Mouse (Mus musculus) hindbrain, postnatal 0 days (tissue): ENCODE data around the gene Prdm16. TPM values are rescaled to one million over a fixed set of nuclear protein-coding genes. Genes with fewer than 3 reads are reported as not detected.

Experiments
- ATAC-seq: fragments of 200-750 bp; cut with Nextera tagmentation; 2 replicates; pipeline ENCODE4 v1.8.0; 2017; ENCODE audit warnings: mild to moderate bottlenecking, moderate TSS enrichment, moderate library complexity
- DNase-seq: peaks from one replicate; pipeline ENCODE4 v3.0.0-alpha.2; 2015; ENCODE audit warnings: low spot score
- H3K27ac ChIP-seq: fragments of 300-500 bp; sonication (generic); 2 replicates; pipeline ENCODE4 v1.5.1; 2014; ENCODE audit warnings: mild to moderate bottlenecking
- H3K27me3 ChIP-seq: fragments of 300-500 bp; sonication (generic); 2 replicates; pipeline ENCODE4 v1.6.1; 2014; ENCODE audit warnings: low read length, mixed read lengths; ENCODE audit not compliant: insufficient read depth
- H3K36me3 ChIP-seq: fragments of 300-500 bp; sonication (generic); 2 replicates; pipeline ENCODE4 v1.6.1; 2014; ENCODE audit warnings: low read length, mixed read lengths; ENCODE audit not compliant: insufficient read depth
- H3K4me1 ChIP-seq: fragments of 300-500 bp; sonication (generic); 2 replicates; pipeline ENCODE4 v1.6.1; 2014; ENCODE audit warnings: antibody characterized with exemption, low read length, mixed read lengths; ENCODE audit not compliant: insufficient read depth
- H3K4me2 ChIP-seq: fragments of 300-500 bp; sonication (generic); 2 replicates; pipeline ENCODE4 v1.6.1; 2014; ENCODE audit warnings: low read depth, mild to moderate bottlenecking, low read length, moderate library complexity, mixed read lengths
- H3K4me3 ChIP-seq: fragments of 300-500 bp; sonication (generic); 2 replicates; pipeline ENCODE4 v1.5.1; 2014; ENCODE audit warnings: low read length
- H3K9ac ChIP-seq: fragments of 300-500 bp; sonication (generic); replicated peaks from 2 replicates; pipeline ENCODE4 v1.6.1; 2014; ENCODE audit warnings: mild to moderate bottlenecking, low read length, moderate library complexity, mixed read lengths
- H3K9me3 ChIP-seq: fragments of 300-500 bp; sonication (generic); 2 replicates; pipeline ENCODE4 v1.6.1; 2016; ENCODE audit warnings: low read length, mixed read lengths
- CTCF ChIP-seq: IDR thresholded peaks from 2 replicates; pipeline ENCODE4 v1.5.1; 2016; ENCODE audit warnings: antibody characterized with exemption, control low read depth, low read depth
- WGBS: fragments of 180-500 bp; shearing (Covaris S2); extraction: QIAGEN DNeasy Blood & Tissue Kit; methylation state at CpG from one replicate; pipeline ENCODE4 v1.1.7; 2014; 5-methylcytosine and 5-hydroxymethylcytosine counted together
- polyA plus RNA-seq: library from polyadenylated mRNA; unstranded; fragments of >200 nt; fragmentation: Nextera tagmentation; extraction: Ambion mirVana; gene quantifications from 2 replicates; pipeline ENCODE4 v1.2.1, GENCODE M21; 2015
- total RNA-seq: library from RNA; depleted of rRNA; stranded (reverse); fragments of >200 nt; gene quantifications from 2 replicates; pipeline ENCODE4 v1.2.3, GENCODE M21; 2014

Prdm16 gene
- total and polyA plus RNA-seq, 2 experiments from 2014 or later, result 5.3 to 10.5 TPM

DNA sequence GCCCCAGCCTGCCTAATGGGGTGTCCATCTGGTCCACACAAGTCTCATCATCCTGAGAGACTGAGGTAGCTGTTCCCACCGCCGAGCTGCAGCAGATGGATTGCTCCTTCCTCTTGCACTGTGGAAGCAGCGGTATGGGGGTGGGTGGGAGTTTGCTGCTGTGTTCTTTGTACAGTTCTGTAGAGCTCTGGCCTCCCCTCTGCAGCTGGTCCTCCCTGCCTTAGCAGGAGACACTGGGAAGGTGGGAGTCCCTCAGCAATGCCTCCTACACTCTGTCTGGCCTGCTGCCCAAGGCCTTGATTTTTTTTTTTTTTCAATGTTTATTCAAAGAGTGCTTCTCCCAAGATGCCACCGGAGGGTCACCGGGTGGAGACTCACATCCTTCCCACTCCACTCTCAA lies 235.3 kb downstream of the Prdm16 start:
- H3K4me2 ChIP-seq, result no peak overlapping the region
- ATAC-seq, result no peak
- H3K4me1 ChIP-seq, result peaks cover 21% of the 10 kb centered on the region
- H3K9me3 ChIP-seq, result no peaks in the 10 kb centered on the region
- H3K27me3 ChIP-seq, result no peaks in the 10 kb centered on the region; the same call in 1 of the 2 replicates
- H3K4me3 ChIP-seq, result no peak overlapping the region
- DNase-seq, result no peak
- WGBS, result 43% methylated on average over 5 of the region's 5 CpGs
- no peak for TF ChIP-seq CTCF
- no peak overlapping the region for H3K9ac ChIP-seq
- H3K27ac ChIP-seq, result no peak overlapping the region
- H3K36me3 ChIP-seq, result no peaks in the 10 kb centered on the region

DNA sequence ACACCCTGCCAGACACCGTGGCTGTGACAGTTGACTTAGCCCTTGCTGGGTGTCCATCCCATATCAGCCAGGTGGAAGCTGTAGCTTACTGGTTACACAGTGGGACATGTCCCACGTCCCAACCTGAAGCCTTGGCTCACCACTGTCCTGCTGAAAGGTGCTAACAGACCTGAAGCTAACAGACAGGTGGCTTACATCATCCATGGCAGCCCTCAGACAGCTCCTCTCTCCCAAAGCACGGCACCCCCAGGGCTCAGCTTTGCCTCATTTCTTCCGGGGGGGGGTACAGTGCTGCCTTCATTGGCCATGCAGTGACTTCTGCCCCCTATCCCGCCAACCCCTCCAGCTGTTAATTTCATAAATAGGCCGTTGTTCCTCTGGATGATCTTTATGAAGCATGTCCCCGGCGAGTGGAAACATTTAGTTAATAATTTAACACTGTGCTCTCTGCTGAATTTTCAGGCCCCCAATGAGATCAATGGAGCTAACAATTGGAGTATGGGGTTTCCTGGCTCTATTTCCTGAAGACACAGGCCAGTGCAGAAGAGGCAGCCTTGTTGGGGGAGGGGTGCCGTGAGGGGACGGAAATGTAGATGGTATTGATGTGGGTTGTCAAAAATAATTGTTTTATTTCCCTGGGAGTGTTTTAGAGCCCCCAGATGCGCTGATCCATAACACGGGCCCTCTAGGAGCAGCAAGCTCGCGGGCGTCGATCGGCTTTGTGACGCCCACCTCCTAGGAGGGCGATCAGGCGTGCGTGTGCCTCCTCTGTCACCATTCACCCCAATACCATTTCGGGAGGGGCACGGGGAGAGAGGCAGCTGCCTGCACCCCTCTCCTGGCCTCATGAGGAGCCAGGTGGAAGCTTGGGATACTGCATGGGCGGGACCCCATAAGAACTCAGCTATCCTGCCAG lies 236.2 kb downstream of the Prdm16 start:
- Histone ChIP-seq H3K4me3 (no peak overlapping the region), H3K36me3 (no peaks in the 10 kb centered on the region), H3K9ac (no peak overlapping the region), H3K4me1 (peaks cover 21% of the 10 kb centered on the region), H3K27me3 (no peaks in the 10 kb centered on the region), H3K9me3 (no peaks in the 10 kb centered on the region), H3K4me2 (no peak overlapping the region), H3K27ac (no peak overlapping the region)
- ATAC-seq (no peak), DNase-seq (no peak)
- 65% methylated on average over 24 of the region's 24 CpGs for WGBS
- TF ChIP-seq CTCF, result no peak

DNA sequence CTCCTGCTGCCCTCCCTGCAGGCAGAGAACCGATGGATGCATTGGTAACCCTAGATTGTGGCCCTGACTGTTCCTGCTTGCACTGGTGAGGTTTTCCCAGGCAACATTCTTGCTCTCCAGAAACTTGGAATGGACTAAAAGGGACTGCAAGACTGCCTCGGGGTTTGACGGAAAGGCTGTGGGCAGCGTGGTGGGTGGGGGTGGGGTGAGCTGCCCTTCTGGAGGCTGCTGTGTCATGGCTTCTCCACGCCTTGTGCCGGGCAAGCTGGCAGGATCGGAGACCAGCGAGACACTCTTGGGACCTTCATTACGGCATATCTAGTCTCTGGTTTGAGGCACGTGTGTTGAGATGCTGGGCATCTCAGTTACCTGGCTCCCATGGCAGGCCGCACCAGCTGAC lies 237.0 kb downstream of the Prdm16 start:
- no peak overlapping the region for H3K4me3 ChIP-seq
- ATAC-seq (no peak), DNase-seq (no peak)
- no peaks in the 10 kb centered on the region for H3K36me3 ChIP-seq
- H3K9ac ChIP-seq, result no peak overlapping the region
- no peaks in the 10 kb centered on the region for H3K9me3 ChIP-seq
- no peaks in the 10 kb centered on the region for H3K27me3 ChIP-seq
- no peak for TF ChIP-seq CTCF
- H3K4me1 ChIP-seq, result peaks cover 22% of the 10 kb centered on the region
- H3K27ac ChIP-seq, result no peak overlapping the region
- 73% methylated on average over 11 of the region's 11 CpGs for WGBS
- H3K4me2 ChIP-seq, result no peak overlapping the region

DNA sequence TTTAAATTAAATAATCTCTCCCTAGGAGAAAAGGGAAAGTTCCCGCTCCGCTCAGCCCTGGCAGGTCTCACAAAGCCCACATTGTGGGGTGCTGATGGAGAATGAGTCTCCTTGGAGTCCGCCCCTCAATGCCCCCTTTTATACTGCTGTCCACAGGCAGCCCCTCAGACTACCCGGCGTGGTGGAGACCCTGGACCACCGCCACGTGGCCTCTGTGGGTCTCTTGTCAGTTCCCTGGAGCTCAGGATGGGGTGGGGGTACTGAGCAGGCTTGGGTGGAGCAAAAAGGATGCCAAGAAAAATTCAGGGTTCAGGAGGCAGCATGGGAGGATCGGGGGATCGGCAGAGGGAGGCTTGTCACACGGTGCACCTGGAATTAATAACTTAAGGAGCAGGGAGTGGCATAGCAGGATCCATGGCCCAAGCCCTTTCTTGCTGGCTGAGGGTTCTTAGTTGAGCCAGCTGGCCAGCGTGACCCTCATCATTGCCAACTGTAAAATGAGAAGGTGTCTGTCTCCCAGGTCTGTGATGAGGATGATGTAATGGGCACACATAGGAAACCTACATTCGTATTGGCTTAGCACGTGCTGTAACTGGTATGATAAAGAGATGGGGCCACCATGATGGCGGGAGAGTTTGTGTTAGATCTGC lies 239.9 kb downstream of the Prdm16 start:
- 63% methylated on average over 14 of the region's 14 CpGs for WGBS
- TF ChIP-seq CTCF, result no peak
- ATAC-seq, result peak; percentile 29; the same call in 1 of the 2 replicates

DNA sequence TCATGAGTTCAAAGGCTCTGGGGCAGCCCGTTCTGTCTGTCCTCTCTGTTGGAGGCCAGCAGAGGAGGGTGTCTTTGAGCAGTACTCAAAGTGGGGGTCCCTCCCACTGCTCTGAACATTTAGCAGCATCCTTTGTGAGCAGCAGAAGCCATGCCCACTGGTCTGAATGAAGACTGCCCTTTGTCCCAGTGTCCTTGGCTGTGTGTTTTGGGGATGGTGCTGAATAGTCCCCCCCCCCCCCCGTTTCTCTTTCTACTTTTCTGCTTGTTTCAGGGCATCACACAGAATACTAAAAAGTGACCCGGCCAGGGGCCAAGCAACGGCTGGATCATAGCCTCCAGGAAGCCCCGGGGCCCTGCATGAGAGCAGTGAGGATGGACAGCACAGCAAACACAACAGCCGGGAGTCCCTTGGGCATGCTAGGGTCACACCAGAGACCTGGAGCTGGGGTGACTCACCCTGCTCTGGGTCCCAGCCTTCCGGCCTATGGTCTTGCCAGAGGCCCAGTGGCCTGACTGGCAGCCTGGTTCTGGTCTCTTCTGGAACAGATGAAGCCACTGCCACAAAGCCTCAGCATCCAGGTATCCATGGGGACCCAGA lies 242.4 kb downstream of the Prdm16 start:
- Histone ChIP-seq H3K27ac (peak overlapping the region; percentile 58; the same call in 1 of the 2 replicates), H3K36me3 (no peaks in the 10 kb centered on the region), H3K27me3 (no peaks in the 10 kb centered on the region), H3K4me1 (peaks cover 5% of the 10 kb centered on the region), H3K4me3 (no peak overlapping the region), H3K9me3 (no peaks in the 10 kb centered on the region), H3K4me2 (no peak overlapping the region), H3K9ac (no peak overlapping the region)
- DNase-seq (peak; percentile 29), ATAC-seq (peak; percentile 90)
- no peak for TF ChIP-seq CTCF
- WGBS, result 45% methylated on average over 7 of the region's 7 CpGs

More for the DNA sequence above, 239.9 kb downstream of the Prdm16 start:
- Histone ChIP-seq H3K36me3 (no peaks in the 10 kb centered on the region), H3K4me2 (no peak overlapping the region), H3K27ac (peak overlapping the region; percentile 32; the same call in 1 of the 2 replicates), H3K9me3 (no peaks in the 10 kb centered on the region), H3K4me3 (no peak overlapping the region), H3K4me1 (peaks cover 17% of the 10 kb centered on the region), H3K27me3 (no peaks in the 10 kb centered on the region), H3K9ac (no peak overlapping the region)
- no peak for DNase-seq

DNA sequence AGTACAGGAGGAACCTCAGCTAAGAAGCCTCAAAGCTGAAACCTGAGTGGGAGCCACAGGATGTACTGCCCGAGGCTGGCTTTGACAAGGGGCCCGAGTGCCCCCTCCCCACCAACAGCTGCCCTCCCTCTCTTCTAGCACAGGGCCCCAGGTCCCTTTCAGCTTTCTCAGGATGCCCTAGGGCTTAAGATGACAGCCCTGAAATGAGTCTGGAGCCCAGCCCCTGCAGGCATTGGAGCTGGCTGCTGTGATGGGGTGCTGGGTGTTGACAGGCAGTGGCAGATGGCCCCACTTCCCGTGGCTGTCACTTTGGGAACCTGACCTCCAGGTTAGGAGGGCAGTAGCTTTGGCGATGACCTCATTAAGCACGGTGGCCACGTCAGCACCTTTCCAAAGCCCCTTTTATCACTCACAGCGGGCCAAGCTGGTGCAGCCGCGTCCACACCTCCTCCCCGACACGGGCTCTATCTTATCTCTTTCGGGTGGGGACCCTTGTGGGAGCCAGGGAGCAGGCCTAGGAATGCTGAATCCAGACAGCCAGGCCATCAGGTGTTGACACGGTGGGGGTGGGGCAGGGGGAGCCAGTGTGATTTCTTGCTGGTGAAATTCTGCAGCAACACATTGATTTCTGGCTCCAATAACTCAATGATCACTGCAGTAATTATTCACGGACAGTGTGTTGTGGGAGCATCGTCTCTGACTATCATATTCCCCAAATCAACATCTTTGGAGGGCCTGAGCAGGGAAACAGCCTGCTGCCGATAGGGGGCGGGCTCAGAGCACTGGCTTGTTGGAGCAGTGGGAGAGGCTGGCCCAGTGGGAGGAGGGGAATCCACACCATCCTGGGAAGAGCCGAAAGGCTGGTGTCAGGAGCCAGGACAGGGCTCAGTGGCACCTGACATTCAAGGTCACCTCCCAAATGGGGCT lies 243.2 kb downstream of the Prdm16 start:
- ATAC-seq, result peak; percentile 75
- H3K27me3 ChIP-seq, result no peaks in the 10 kb centered on the region
- peak; percentile 70 for DNase-seq
- peaks cover 5% of the 10 kb centered on the region for H3K4me1 ChIP-seq
- no peak overlapping the region for H3K4me2 ChIP-seq
- no peaks in the 10 kb centered on the region for H3K36me3 ChIP-seq
- 28% methylated on average over 18 of the region's 18 CpGs for WGBS
- H3K4me3 ChIP-seq, result no peak overlapping the region
- H3K9me3 ChIP-seq, result no peaks in the 10 kb centered on the region
- peak overlapping the region; percentile 58 for H3K27ac ChIP-seq
- no peak overlapping the region for H3K9ac ChIP-seq
- peak; percentile 77 for TF ChIP-seq CTCF
